Mouse (Mus musculus): Measurements from ENCODE around the gene Trp53i13. TPM values are rescaled to one million over a fixed set of nuclear protein-coding genes. Genes with fewer than 3 reads are reported as not detected.

Trp53i13 gene
- total RNA-seq, 4 experiments from 2014 or later, result 3.3 to 6.0 (median 3.8) TPM

DNA sequence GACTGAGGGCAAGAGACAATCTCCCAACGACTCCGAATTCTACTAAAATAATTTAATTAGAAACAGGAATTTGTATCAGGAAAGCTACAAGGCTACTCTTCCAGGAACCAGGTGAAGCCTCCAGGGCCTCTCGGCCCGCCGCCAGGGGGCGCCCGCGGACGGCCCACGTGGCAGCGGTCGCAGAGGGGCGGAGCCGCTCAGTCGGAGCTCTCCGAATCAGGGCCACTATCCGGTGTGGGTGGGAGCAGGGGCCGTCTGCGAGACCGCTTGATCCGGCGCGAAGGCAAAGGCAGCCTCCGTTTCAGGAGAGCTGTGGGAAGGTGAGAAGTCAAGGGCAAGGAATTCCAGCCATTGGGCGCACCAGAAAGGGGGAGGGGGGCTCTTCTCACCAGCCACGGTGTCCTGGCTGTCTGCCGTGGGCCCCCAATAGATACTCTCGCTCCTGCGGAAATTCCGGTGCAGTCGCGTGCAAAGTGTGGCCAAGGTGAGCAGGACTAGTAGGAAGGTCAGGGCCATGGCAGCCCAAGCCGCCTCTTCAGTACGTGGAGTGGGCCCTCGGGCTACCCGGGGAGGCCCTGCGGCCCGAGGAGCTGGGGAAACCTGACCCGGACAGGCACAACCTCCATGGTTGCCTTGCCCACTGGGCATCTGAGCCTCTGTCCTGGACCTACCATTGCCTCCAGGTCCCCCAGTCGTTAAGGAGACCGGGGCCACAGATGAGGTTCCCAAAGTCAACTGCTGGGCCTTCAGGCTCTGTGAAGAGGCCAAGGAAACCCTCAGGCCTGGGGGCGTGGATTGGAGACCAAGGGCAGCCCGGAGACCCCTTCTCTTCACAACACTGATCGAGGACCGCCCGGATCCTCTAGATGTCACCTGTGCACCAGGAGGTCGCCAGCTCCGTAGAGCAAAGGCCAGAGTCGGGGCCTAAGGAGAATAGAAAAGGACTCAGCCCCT lies 7.4 kb downstream of the Trp53i13 start:
- peak; percentile 74 to 81 for DNase-seq (ENCODE audit: low spot score in 2 of 2)

DNA sequence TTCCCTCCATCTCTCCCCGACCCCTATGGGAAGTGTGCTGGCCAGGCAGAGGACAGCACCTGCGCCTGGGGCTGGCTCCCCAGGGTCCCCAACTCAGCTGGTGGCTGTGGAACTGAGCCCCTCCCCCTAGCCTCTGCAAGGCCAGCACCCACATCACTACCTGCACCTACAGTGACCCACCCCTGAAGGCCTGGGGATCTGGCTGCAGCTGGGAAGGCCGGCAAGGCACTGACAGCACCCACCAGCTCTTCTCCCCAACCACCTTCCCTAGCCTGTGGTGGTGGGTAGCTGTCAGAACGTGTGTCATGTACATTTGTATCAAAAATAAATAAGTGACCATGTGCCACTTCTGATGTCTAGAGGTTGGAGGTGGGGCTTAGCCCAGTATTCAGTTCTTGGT lies 8.4 kb downstream of the Trp53i13 start:
- no peak for DNase-seq (ENCODE audit: low spot score in 2 of 2)

DNA sequence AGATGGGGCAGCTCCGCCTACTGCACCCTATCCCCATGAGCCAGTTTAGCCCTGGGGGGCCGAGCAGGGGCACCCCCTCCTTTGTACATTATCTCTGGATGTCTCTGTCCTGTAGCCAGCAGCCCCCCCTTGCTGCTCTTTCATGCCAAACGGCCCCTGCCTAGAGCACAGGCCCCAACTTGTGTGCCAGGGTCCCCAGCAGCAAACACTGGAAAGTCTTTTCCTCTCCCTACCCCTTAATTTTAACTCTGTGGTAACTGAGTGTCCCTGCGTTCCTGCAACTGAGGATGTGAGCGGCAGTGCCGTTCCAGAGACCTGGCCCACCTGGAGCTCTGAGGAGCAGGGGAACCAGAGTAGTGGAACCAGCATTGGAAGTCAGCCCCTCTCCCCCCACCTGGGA lies 8.8 kb downstream of the Trp53i13 start:
- DNase-seq (ENCODE audit: low spot score in 2 of 2), result no peak

DNA sequence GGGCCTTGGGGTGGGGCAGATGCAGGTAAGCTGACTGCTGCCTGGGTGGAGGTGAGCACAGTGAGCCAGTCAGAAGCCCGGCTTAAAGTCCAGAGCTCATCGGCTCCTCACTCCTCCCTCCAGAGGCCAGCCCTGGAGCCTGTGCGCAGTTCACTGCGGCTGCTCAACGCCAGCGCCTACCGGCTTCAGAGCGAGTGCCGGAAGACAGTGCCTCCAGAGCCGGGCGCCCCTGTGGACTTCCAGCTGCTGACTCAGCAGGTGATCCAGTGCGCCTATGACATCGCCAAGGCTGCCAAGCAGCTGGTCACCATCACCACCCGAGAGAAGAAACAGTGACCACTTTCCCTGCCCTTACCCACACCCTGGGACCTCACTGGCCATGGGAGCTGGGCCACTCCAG lies 9.5 kb downstream of the Trp53i13 start:
- no peak for DNase-seq (ENCODE audit: low spot score in 2 of 2)

DNA sequence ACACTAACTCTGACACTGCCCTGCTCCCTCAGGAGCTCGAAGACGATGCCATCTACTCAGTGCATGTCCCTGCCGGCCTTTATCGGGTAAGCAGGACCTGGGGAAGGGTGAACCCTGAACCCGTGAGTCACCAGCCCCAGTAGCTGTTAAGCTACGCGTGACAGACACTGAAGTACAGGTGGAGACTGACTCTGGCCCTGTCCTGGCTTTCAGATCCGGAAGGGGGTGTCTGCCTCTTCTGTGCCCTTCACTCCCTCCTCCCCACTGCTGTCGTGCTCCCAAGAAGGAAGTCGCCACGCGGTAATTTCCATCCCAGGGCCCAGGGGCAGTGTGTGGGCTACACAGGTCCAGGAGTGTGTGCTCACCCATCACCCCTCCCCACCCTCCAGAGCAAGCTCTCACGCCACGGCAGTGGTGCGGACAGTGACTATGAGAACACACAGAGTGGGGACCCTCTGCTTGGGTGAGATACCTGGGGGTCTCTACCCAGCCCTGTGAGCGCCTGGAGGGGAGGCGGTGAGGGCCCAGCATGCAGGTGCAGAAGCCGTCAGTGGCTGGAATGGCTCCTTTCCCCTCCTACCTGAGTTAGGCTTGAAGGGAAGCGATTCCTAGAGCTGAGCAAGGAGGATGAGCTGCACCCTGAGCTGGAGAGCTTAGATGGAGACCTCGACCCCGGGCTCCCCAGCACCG lies 10.3 kb downstream of the Trp53i13 start:
- DNase-seq (ENCODE audit: low spot score in 2 of 2), result no peak

DNA sequence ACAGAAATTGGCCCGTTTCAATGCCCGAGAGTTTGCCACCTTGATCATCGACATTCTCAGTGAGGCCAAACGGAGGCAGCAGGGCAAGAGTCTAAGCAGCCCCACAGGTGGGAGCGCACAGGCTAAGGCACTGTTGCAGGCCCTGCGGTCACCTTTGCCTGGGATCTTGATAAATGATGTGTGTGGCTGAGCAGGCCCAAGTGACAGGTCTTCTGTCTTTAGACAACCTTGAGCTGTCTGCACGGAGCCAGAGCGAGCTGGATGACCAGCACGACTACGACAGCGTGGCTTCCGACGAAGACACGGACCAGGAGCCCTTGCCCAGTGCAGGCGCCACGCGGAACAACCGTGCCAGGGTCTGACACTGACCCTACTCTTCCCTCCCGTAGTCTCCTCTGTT lies 11.4 kb downstream of the Trp53i13 start:
- DNase-seq (ENCODE audit: low spot score in 2 of 2), result no peak

DNA sequence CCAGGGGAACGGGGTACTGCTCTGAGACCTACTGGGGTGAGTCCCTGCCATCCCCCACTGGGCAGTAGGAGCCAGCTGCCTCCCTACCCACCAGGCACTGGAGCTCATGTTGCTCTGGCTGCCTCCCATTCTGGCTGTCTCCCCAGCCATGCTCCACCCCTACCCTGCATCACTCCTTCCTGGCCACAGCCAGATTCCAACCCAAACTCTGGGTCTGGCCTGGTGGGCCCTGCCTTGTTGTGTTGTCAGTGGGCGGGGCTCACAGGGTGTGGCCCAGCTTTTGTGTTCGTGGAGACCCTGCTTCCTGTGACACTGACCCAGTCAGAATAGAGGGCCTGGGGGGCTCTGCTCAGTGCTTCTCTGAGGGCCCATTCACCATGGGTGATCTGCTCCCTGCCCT lies 12.3 kb downstream of the Trp53i13 start:
- DNase-seq (ENCODE audit: low spot score in 2 of 2), result no peak

DNA sequence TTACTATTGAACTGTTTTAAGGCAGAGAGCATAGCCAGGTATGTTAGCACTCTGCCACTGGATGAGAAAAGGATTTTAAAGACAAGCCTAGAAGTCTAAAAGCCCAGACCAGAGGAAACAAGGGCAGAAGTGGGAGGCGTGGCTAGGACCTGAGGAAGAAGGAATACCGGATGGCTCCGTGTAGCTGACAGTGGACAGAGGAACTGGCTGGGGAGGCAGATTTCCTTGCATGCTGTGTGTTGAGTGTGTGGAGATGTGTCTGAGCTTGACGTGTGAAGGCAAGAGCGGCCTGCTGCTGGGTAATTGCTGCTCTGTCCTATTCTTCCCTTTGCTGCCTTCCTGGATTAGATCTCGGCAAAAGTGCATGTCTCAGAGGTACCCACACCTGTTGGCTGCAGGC lies 13.3 kb downstream of the Trp53i13 start:
- DNase-seq (ENCODE audit: low spot score in 2 of 2), result no peak

DNA sequence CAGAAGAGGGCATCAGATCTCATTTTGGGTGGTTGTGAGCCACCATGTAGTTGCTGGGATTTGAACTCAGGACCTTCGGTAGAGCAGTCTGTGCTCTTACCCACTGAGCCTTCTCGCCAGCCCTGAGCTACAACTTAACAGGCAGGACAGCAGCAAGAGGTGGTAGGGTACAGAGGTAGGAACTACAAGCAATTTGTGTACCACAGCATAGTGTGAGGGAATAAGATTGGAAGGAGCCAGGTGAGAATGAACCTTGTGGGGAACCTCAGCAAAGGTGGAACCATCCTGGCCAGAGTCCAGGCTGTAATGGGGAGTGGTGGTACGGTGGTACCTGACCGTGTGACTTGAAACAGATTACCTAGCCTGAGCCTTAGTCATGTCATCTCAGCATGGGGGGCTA lies 13.8 kb downstream of the Trp53i13 start:
- no peak for DNase-seq (ENCODE audit: low spot score in 2 of 2)

DNA sequence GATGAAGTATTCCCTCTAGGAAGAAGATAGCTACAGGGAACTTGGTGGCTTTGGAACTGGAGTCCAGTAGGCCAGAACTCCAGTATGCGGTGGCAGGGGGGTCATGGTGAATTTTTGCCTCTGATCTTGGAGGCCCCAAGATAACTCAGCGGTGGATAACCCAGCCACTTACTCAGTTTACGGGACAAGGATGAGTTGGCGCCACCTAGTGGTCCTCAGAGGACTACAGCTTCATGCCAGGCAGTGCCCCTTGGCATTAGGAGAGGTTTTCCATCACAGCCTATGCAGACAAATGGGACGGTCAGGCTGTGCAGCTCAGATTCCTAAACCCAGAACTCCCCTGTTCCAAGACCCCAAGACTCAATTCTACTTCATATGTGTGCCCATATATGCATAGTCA lies 14.4 kb downstream of the Trp53i13 start:
- DNase-seq (ENCODE audit: low spot score in 2 of 2), result peak; percentile 72 to 80

DNA sequence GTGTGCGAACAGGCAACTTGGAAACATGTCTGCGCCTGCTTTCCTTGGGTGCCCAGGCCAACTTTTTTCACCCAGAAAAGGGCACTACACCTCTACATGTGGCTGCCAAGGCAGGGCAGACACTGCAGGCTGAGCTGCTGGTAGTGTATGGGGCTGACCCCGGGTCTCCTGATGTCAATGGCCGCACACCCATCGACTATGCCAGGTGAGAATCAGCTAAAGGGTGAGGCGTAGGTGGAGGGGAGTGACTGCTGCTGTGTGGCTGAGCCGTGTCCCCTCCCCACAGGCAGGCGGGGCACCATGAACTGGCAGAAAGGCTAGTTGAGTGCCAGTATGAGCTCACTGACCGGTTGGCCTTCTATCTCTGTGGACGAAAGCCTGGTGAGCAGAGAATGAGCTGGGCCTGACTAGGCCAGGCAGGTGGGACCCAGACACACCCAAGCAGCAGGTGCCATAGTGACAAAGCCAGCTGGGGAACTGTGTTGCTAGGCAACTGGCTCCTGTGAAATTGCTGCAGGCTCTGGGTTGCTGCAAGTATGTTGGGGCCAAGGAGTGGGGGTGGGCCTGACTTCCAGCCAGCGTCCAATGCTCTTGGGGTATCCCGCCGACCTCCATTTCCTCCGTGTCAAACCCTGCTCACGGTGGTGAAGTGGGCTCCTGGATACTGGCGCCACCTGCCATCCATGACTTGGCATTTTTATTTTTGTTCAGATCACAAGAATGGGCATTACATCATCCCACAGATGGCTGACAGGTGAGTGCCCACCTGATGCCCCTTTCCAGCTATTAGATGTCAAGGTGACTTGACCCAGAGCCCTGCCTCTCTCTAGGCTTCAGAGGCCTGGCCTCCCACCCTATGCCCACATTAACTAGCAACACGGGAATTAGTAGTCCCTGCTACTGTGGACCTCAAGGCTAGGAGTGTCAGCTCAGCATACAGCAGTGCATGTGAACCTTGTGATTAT lies 15.1 kb downstream of the Trp53i13 start:
- DNase-seq (ENCODE audit: low spot score in 2 of 2), result no peak

DNA sequence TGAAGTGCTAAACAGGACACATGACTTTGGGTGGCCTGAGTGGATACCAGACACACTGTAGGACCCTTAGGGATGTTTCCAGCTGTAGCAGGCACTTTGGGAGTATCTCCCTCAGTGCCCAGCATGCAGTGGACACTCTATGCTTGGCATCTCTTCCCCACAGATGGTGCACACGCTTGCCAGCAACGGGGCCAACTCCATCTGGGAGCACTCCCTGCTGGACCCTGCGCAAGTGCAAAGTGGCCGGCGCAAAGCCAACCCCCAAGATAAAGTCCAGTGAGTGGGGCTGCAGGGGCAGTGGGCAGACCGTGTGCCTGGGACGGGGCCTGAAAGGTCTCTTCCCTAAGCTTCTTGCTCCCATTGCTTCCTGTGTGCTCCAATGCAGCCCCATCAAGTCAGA lies 16.4 kb downstream of the Trp53i13 start:
- DNase-seq (ENCODE audit: low spot score in 2 of 2), result no peak

DNA sequence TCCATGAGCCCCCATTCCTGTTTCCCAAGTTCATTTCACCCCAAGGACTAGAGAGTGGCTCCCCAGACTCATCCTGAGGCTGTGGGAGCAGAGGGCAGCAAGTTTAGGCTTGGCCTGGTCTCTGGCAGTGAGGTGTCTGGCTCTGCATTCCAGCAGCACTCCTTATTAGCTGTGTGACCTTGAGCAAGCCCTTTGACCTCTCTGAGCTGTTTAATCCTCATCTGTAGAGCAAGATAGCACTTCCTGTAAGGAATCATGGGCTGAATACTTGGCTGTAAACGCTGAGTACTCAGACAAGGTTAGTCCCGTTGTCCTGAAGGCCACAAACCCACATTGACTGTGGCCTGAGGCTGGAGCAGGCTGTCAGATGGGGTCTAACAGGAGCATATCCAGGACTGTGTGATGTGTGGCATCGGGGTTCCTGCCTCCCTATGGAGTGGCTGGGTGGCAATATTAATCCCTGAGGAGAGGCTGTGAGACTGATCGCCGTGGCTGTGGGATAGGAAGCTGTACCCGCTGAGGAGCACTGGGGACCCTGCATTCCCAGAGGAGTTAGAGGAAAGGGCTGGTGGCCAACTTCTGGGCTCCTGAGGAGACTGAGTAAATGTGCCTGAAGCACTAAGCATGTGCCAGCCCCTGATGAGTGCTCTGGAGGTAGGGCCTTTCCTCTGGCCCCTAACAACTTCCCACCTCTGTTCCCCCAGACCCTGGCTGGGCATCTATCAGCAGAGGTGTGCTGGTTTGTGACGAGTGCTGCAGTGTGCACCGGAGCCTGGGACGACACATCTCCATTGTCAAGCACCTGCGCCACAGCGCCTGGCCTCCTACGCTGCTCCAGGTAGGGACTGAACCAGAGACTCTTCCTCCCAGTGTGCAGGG lies 17.3 kb downstream of the Trp53i13 start:
- DNase-seq (ENCODE audit: low spot score in 2 of 2), result no peak

DNA sequence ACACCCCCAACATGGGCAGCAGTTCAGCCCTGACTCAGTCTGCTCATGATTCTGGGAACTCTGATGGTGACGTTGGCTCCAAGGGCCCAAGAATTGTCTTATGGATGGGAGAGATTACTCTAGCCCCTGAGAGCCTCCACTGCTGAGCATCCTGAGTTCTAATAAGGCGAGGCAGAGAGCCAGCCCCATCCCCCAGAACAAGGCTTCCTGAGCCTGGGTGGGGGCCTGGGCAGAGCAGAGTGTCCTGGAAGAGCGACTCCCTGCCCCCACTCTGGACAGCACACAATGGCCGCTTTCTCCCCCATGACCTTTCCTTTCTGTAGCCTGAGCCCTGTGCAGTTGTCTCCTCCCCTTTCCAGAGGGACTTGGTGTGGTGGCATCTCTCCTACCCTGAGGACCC lies 17.9 kb downstream of the Trp53i13 start:
- no peak for DNase-seq (ENCODE audit: low spot score in 2 of 2)

DNA sequence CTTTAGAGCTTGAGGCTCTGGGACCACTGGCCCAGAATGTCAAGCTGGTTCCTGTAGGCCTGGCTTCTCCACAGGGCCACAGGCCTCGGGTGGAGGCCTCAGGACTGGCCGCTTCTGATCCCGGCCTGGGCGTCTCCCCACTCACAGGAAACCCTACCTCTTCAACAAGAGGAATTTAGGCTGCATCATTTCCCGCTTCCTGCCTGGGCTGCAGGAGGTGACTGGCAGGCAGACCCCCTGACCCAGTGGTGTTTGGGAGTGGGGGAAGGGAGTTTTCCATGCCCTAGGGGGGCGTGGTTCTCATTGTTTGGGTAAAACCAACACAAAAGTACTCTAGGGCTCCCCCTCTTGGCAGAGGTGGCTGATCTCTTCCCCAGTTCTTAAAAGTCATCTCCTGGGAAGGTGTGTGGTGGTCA lies 18.4 kb downstream of the Trp53i13 start:
- no peak for DNase-seq (ENCODE audit: low spot score in 2 of 2)

DNA sequence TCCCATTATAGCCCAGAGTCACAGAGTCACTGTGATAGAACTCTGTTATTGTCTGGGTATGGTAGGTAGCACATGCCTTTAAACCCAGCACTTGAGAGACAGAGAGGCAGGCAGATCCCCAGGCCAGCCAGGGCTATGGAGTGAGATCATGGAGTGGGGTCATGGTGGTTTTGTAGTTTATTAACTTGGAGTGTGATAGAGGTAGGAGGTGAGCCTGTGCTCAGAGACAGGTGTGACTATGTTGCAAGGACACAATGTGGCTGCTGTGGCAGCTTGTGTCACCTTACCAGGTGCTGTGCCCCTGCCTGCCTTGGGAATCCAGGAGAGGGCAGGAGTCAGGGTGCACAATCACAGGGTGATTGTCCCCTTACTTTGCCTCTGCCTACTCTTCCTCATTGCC lies 20.3 kb downstream of the Trp53i13 start:
- DNase-seq (ENCODE audit: low spot score in 2 of 2), result no peak

DNA sequence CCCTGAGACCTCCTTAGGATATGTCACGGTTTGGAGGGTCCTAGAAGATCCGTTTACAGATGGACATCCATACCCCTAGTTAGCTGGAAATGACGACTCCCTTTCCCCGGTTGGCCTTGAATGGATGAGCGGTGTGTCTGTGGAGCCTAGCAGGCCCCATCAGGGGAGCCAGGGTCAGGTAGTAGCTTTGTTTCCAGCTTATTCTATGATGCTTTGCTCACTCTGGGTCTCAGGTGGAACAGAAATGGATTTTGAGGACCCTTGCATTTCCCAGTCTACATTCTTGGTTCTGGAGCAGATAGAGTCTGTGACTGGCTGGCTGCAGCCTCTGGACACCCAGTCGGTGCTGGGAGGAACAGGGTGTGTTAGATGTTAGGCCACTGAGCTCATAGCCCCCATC lies 21.0 kb downstream of the Trp53i13 start:
- no peak for DNase-seq (ENCODE audit: low spot score in 2 of 2)

DNA sequence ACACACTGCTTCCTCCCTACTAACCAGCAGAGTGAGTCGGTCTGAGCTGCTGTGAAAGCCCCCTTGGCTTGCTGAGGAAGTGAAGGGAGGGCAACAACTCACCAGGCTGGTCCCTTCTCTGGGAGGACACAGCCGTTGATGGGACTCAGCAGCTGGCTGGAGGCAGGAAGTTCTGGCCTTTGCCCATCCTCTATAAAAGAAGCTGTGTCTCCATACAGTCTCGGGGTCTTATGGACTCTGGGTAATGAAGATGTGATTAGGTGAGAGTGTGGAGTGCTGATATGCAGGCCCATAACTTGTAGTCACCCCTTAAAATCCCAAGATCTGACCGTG lies 21.5 kb downstream of the Trp53i13 start:
- no peak for DNase-seq (ENCODE audit: low spot score in 2 of 2)

DNA sequence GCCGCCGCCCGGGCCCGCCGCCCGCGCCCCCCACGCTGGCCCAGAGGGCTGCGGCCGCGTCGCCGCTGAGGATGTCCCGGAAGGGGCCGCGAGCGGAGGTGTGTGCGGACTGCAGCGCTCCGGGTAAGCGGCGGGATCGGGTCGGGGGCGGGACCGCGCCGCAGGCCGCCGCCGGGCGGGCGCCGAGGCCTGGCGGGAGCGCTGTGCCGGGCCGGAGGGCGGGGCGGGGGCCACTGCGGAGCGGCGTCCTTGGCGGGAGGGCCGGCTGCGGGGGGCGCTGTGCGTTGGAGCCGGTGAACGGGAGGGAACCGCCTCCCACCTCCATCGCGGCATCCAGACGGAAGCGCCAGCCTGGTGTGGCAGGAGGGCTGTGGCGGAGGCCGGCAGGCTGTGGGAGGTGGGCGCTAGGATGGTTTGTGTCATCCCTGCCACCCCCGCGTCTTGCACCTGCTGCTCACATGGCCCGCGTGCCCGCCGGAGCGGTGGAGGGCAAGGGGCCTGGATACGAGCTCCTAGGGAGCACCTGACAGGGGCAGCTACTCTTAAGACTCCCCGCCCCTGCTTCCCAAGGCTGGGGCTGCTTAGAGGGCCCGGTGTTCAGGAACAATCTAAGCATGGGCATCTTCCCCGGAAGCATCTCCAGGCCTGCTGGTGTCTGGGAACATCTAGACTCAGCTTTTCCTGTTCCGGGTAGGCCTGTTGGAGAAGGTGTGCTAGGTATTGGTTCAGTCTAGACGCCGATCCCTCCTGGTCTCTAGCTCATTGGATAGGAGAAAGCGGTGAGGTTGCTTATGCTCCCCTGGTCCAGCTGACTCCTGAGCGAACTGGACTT lies 22.1 kb downstream of the Trp53i13 start, which contains the start of gene Git1:
Gene Git1, plus strand, starts transcription at position 51 of the 832 bp plus-strand sequence.
- DNase-seq (ENCODE audit: low spot score in 2 of 2), result no peak

DNA sequence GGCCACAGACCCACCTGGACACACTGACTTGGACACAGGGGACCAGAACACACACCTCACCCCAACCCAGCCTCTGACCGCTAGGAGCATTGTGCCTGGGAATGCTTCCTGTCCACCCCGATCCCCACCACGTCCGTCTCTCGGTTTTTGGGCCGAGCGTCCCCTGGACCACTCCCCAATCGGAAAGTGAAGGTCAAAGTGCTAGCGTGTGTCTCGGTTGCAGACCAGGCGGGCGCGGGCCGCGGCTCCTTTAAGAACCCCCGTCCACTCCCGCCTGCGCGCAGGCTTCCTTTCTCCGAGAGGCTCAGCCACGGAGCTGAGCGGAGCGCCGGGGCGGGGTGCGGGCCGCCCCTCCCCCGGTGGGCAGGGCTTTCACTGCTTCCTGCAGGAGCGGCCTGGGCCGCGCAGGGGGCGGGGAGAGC lies 22.9 kb downstream of the Trp53i13 start:
- DNase-seq (ENCODE audit: low spot score in 2 of 2), result peak; percentile 91
